Mouse (Mus musculus) sigmoid colon, adult 10 weeks (tissue): ENCODE data around the gene Cpa4. TPM values are rescaled to one million over a fixed set of nuclear protein-coding genes. Genes with fewer than 3 reads are reported as not detected.

Source experiments
- polyA plus RNA-seq: library from polyadenylated mRNA; stranded (reverse); fragments of 350-450 nt; fragmentation: Illumina TruSeq; extraction: RNeasy Lipid Tissue Mini Kit (QIAGEN cat#74804); gene quantifications from one replicate; pipeline ENCODE4 v1.2.3, GENCODE M21; 2014; ENCODE audit warnings: low read depth, low replicate concordance

Gene Cpa4
- not detected for polyA plus RNA-seq

GRCm38 (mm10) chr6:30568069-30568468, at the start of gene Cpa4:
TSS of gene Cpa4 (plus strand) at chr6:30568369.

DNA sequence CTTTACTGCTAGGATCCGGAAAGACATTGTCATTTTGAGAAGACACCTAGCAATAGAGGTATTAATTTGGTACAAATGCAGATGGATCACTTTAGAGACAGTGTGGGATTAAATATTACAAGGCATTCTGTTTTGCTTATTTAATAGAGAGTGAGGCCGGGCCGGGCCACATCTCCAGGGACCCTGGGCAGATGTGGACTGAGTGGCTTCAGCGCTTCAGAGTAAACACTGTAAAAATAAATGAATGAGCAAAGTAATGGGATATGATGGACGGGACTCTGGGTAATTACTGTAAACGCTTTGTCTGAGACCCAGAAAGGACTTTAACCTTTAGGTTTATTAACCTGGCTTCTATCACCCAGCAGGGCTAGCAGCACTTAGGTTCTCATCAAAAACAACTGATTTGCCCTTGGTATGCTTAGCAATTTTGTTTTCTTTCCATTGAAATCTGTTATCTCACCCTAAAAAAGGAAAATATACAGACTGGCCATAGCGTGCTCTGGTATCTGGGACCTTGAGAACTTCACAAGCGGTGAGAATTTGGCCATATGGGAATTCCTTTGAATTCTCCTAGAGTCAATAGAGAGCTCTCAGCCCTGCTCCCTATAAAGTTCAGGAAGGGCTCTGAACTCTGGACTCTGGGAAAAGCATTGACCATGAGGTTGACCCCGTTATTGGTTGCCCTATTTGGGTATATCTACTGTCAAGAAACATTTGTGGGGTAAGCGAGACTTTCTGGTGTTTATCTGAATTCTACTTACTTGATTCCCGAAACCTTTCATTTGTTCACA, 27.0 kb upstream of the Cpa4 start, which contains the start of gene Cpa2:
Gene Cpa2, plus strand, starts transcription at position 574 of the 791 bp plus-strand sequence.

GRCm38 (mm10) chr6:30610710-30611109, 42.5 kb downstream of the Cpa4 start, which contains the start of gene Cpa5:
TSS of gene Cpa5 (plus strand) at chr6:30611010.

DNA sequence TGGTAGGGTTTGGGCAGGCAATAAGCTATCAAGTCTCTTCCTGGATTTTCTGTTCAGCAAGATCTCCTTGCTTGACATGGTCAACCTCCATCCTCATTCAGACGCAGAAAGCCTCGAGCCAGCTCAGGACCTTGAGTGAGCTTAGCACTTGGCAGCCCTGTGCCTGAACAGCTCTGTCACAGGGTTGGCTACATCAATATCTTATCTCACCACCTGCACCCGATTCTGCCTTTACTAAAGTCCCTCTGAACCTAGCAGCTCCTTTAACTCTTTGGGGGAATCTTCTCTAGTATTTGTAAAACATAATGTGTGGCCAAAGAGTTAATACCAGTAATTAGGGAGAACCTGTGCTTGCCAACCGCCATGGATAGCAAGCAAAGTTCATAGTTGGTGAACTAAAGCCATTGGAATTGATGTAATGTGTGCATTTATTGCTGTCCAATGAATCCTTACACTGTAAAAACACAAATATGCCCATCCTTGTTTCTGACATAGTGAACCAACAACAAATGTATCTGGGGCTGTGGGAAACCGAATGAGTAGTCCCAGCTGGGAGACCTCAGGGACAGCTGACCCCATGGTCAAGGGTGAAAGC, 70.6 kb downstream of the Cpa4 start, which contains the start of gene Cpa1:
Gene Cpa1, plus strand, starts transcription at position 545 of the 595 bp plus-strand sequence.

Other genes with a start within 250 kb of the Cpa4 start
- 2.3 TPM for gene Zc3hc1, start 177.3 kb upstream of the Cpa4 start, polyA plus RNA-seq
- 38.2 TPM for gene Klhdc10, start 166.5 kb upstream of the Cpa4 start, polyA plus RNA-seq
- 44.8 TPM for gene Tmem209, start 58.6 kb upstream of the Cpa4 start, polyA plus RNA-seq
- not detected for gene Ssmem1, start 58.5 kb upstream of the Cpa4 start, polyA plus RNA-seq
- gene Cpa2, start 26.8 kb upstream of the Cpa4 start, polyA plus RNA-seq, result 7.4 TPM
- not detected for gene Cpa5, start 42.6 kb downstream of the Cpa4 start, polyA plus RNA-seq
- gene Cpa1, start 70.8 kb downstream of the Cpa4 start, polyA plus RNA-seq, result 1.6 TPM
- 7.0 TPM for gene Cep41, start 125.4 kb downstream of the Cpa4 start, polyA plus RNA-seq
- gene Mest, start 155.2 kb downstream of the Cpa4 start, polyA plus RNA-seq, result 4.0 TPM